ENCODE assay signal across 8 mouse cellular contexts in the genomic region with DNA sequence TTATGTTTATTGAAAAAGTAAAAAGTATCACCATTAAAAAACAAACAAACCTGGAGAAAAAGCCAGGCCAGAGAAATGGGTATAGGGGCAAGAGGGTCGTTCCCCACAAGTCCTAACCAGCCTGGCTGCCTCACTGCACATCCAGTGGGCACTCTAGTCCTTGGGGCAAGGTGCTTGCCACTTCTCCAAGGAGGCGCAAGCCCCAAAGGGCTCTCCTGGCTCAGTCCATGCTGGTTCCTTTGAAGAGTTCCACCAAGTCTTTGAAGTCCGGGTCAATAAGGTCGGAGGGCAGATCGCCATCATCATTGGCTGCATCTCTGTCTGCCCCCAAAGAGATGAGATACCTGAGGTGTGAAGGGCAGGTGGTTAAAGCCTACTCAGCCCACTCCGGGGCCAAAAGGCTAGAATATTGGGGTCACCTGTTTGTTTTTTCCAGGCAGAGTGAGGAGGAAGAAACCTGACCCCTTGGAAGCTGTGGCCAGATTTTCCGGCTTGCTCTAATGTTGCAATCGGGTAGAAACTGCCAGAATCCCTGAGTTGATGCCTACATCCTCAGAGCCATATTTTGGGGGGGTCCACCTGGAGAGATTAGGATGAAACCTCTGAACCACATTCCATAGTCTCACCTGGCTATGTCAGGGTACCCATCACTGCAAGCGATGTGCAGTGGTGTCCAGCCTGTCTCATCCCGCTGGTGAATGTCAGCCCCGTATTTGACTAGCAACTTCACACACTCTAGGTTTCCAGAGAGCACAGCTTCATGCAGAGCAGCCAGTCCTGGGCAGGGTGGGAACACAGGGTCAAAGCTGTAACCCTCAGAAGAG. TPM values are rescaled to one million over a fixed set of nuclear protein-coding genes. Genes with fewer than 3 reads are reported as not detected.
DNase-seq lines count a peak whose midpoint lies in the region; ATAC-seq and TF ChIP-seq lines count a peak whose summit lies in the region.

No protein-coding gene starts in this region.

- ATAC-seq in erythroblast, adult 5-6 weeks (replicated peaks; ENCODE audit: low FRiP score, poor library complexity, severe bottlenecking), result no peak
- ATAC-seq in limb, embryonic 12.5 days (ENCODE audit: insufficient number of reproducible peaks, insufficient read depth, low FRiP score, low TSS enrichment, low read depth), result no peak
- no peak for ATAC-seq in stomach, embryonic 15.5 days (ENCODE audit: insufficient read depth, low FRiP score, low read depth)

- no peak for TF ChIP-seq CTCF in testis, adult 2 months (IDR thresholded peaks at IDR 0.05; ENCODE audit: control insufficient read depth, insufficient read depth, insufficient replicate concordance, low read depth, low read length)

- H3K9ac ChIP-seq in limb, embryonic 12.5 days (replicated peaks), result peak overlapping the region; percentile 97
- H3K9ac ChIP-seq in stomach, embryonic 15.5 days, result peak overlapping the region; percentile 64

- H3K36me3 ChIP-seq in erythroblast, embryonic 14.5 days (ENCODE audit: control insufficient read depth), result no peaks in the 10 kb centered on the region
- H3K36me3 ChIP-seq in testis, adult 2 months (ENCODE audit: control insufficient read depth, insufficient read depth, low read length), result no peaks in the 10 kb centered on the region
- peaks cover 19% of the 10 kb centered on the region for H3K36me3 ChIP-seq in limb, embryonic 12.5 days
- peaks cover 5% of the 10 kb centered on the region; the same call in 1 of the 2 replicates for H3K36me3 ChIP-seq in stomach, embryonic 15.5 days

- no peaks in the 10 kb centered on the region for H3K27me3 ChIP-seq in erythroblast, embryonic 14.5 days (ENCODE audit: control insufficient read depth)
- no peaks in the 10 kb centered on the region for H3K27me3 ChIP-seq in testis, adult 2 months (ENCODE audit: control insufficient read depth, insufficient read depth, low read length)
- H3K27me3 ChIP-seq in limb, embryonic 12.5 days, result no peaks in the 10 kb centered on the region
- no peaks in the 10 kb centered on the region for H3K27me3 ChIP-seq in stomach, embryonic 15.5 days (replicated peaks)

- DNase-seq in testis, postnatal 14 days (ENCODE audit: low spot score), result no peak
- DNase-seq in adrenal gland, postnatal 10 days, result no peak
- no peak for DNase-seq in adrenal gland, postnatal 4 days (ENCODE audit: low spot score in 2 of 2)

- no peak for TF ChIP-seq POLR2A in testis, adult 2 months (IDR thresholded peaks at IDR 0.05; ENCODE audit: control insufficient read depth, low read depth, low read length)

- peaks cover 35% of the 10 kb centered on the region for H3K4me1 ChIP-seq in erythroblast, embryonic 14.5 days (ENCODE audit: control insufficient read depth)
- H3K4me1 ChIP-seq in testis, adult 2 months (ENCODE audit: control insufficient read depth, insufficient read depth, low read length), result peaks cover 14% of the 10 kb centered on the region
- H3K4me1 ChIP-seq in limb, embryonic 12.5 days (replicated peaks), result peaks cover 23% of the 10 kb centered on the region
- peaks cover 28% of the 10 kb centered on the region for H3K4me1 ChIP-seq in stomach, embryonic 15.5 days

- 63% methylated on average over 11 of the region's 11 CpGs for WGBS in limb, embryonic 12.5 days
- WGBS in stomach, embryonic 15.5 days, result 60% methylated on average over 11 of the region's 11 CpGs

- H3K9me3 ChIP-seq in erythroblast, embryonic 14.5 days (ENCODE audit: control insufficient read depth, low read length), result no peaks in the 10 kb centered on the region
- no peaks in the 10 kb centered on the region for H3K9me3 ChIP-seq in limb, embryonic 12.5 days
- no peaks in the 10 kb centered on the region for H3K9me3 ChIP-seq in stomach, embryonic 15.5 days

- H3K4me3 ChIP-seq in erythroblast, embryonic 14.5 days (replicated peaks), result peak overlapping the region; percentile 80
- peak overlapping the region; percentile 98 for H3K4me3 ChIP-seq in testis, adult 2 months (ENCODE audit: control insufficient read depth, low read depth, low read length)
- H3K4me3 ChIP-seq in limb, embryonic 12.5 days (replicated peaks), result peak overlapping the region; percentile 100
- H3K4me3 ChIP-seq in stomach, embryonic 15.5 days (replicated peaks), result peak overlapping the region; percentile 92

- peak overlapping the region; percentile 69 for H3K4me2 ChIP-seq in limb, embryonic 12.5 days
- peak overlapping the region; percentile 81 for H3K4me2 ChIP-seq in stomach, embryonic 15.5 days

- peak overlapping the region; percentile 77 for H3K27ac ChIP-seq in testis, adult 2 months (ENCODE audit: control insufficient read depth, insufficient read depth, low read depth, low read length)
- H3K27ac ChIP-seq in limb, embryonic 12.5 days, result peak overlapping the region; percentile 91; the same call in 1 of the 2 replicates
- peak overlapping the region; percentile 77 for H3K27ac ChIP-seq in stomach, embryonic 15.5 days

RNA-seq across cellular contexts. Expression of gene Mcrip1, which starts 0.7 kb away (rescaled TPM):
- polyA plus RNA-seq in erythroblast, embryonic 14.5 days (2012), result 4.1 and 5.7 TPM in 2 replicates
- 8.1 and 17.6 TPM in 2 replicates for total RNA-seq in erythroblast, adult 5-6 weeks (2015; ENCODE audit: low replicate concordance)
- total RNA-seq in erythroblast, adult 5-6 weeks (2017; ENCODE audit: low replicate concordance), result 3.2 and 9.6 TPM in 2 replicates
- 196 and 204 TPM in 2 replicates for polyA plus RNA-seq in testis, adult 2 months (2012; rRNA removed)
- polyA plus RNA-seq in limb, embryonic 12.5 days (2016; fragmentation: Nextera tagmentation; extraction: Ambion mirVana), result 221 and 229 TPM in 2 replicates
- polyA plus RNA-seq in stomach, embryonic 15.5 days (2015; fragmentation: Nextera tagmentation; extraction: Ambion mirVana), result 167 TPM in 2 replicates
- 10 to 100 TPM; 60.0 to 62.2 TPM for total RNA-seq in adrenal gland, postnatal 10 days (2021)
- 10 to 100 TPM; 80.6 to 84.2 TPM for total RNA-seq in adrenal gland, postnatal 4 days (2021)

RNA-seq across cellular contexts. Expression of gene Ppp1r27, which starts 0.7 kb away (rescaled TPM):
- polyA plus RNA-seq in erythroblast, embryonic 14.5 days (2012), result 0.05 TPM in 1 of 2 replicates, not detected in the other
- total RNA-seq in erythroblast, adult 5-6 weeks (2015; ENCODE audit: low replicate concordance), result not detected in 2 replicates
- not detected in 2 replicates for total RNA-seq in erythroblast, adult 5-6 weeks (2017; ENCODE audit: low replicate concordance)
- polyA plus RNA-seq in testis, adult 2 months (2012; rRNA removed), result 31.2 and 31.6 TPM in 2 replicates
- not detected in 2 replicates for polyA plus RNA-seq in limb, embryonic 12.5 days (2016; fragmentation: Nextera tagmentation; extraction: Ambion mirVana)
- 0.59 TPM in 1 of 2 replicates, not detected in the other for polyA plus RNA-seq in stomach, embryonic 15.5 days (2015; fragmentation: Nextera tagmentation; extraction: Ambion mirVana)
- total RNA-seq in adrenal gland, postnatal 10 days (2021), result 10 to 100 TPM in 1 of 2 experiments, 1 to 10 TPM in 1; 7.1 to 21.8 TPM
- 1 to 10 TPM; 1.3 to 5.6 TPM for total RNA-seq in adrenal gland, postnatal 4 days (2021)

RNA-seq across cellular contexts. Expression of gene Gcgr, which starts 19.7 kb away (rescaled TPM):
- polyA plus RNA-seq in erythroblast, embryonic 14.5 days (2012), result 0.03 TPM in 1 of 2 replicates, not detected in the other
- total RNA-seq in erythroblast, adult 5-6 weeks (2015; ENCODE audit: low replicate concordance), result not detected in 2 replicates
- total RNA-seq in erythroblast, adult 5-6 weeks (2017; ENCODE audit: low replicate concordance), result not detected in 2 replicates
- polyA plus RNA-seq in testis, adult 2 months (2012; rRNA removed), result 0.07 and 0.18 TPM in 2 replicates
- 3.8 and 4.0 TPM in 2 replicates for polyA plus RNA-seq in limb, embryonic 12.5 days (2016; fragmentation: Nextera tagmentation; extraction: Ambion mirVana)
- 1.7 and 2.4 TPM in 2 replicates for polyA plus RNA-seq in stomach, embryonic 15.5 days (2015; fragmentation: Nextera tagmentation; extraction: Ambion mirVana)
- total RNA-seq in adrenal gland, postnatal 10 days (2021), result 10 to 100 TPM in 1 of 2 experiments, 1 to 10 TPM in 1; 9.6 to 15.7 TPM
- 1 to 10 TPM; 2.5 to 9.8 TPM for total RNA-seq in adrenal gland, postnatal 4 days (2021)

RNA-seq across cellular contexts. Expression of gene P4hb, which starts 22.9 kb away (rescaled TPM):
- 23.2 and 24.6 TPM in 2 replicates for polyA plus RNA-seq in erythroblast, embryonic 14.5 days (2012)
- total RNA-seq in erythroblast, adult 5-6 weeks (2015; ENCODE audit: low replicate concordance), result 108 and 148 TPM in 2 replicates
- total RNA-seq in erythroblast, adult 5-6 weeks (2017; ENCODE audit: low replicate concordance), result 136 and 145 TPM in 2 replicates
- polyA plus RNA-seq in testis, adult 2 months (2012; rRNA removed), result 46.7 and 55.1 TPM in 2 replicates
- polyA plus RNA-seq in limb, embryonic 12.5 days (2016; fragmentation: Nextera tagmentation; extraction: Ambion mirVana), result 620 and 631 TPM in 2 replicates
- polyA plus RNA-seq in stomach, embryonic 15.5 days (2015; fragmentation: Nextera tagmentation; extraction: Ambion mirVana), result 954 and 1,026 TPM in 2 replicates
- 100 to 1,000 TPM; 424 to 571 TPM for total RNA-seq in adrenal gland, postnatal 10 days (2021)
- total RNA-seq in adrenal gland, postnatal 4 days (2021), result 100 to 1,000 TPM; 531 to 539 TPM

RNA-seq across cellular contexts. Expression of gene Arhgdia, which starts 31.2 kb away (rescaled TPM):
- polyA plus RNA-seq in erythroblast, embryonic 14.5 days (2012), result 52.3 and 59.5 TPM in 2 replicates
- 101 and 127 TPM in 2 replicates for total RNA-seq in erythroblast, adult 5-6 weeks (2015; ENCODE audit: low replicate concordance)
- 35.7 and 38.1 TPM in 2 replicates for total RNA-seq in erythroblast, adult 5-6 weeks (2017; ENCODE audit: low replicate concordance)
- polyA plus RNA-seq in testis, adult 2 months (2012; rRNA removed), result 94.7 and 101 TPM in 2 replicates
- 484 and 518 TPM in 2 replicates for polyA plus RNA-seq in limb, embryonic 12.5 days (2016; fragmentation: Nextera tagmentation; extraction: Ambion mirVana)
- polyA plus RNA-seq in stomach, embryonic 15.5 days (2015; fragmentation: Nextera tagmentation; extraction: Ambion mirVana), result 537 and 556 TPM in 2 replicates
- total RNA-seq in adrenal gland, postnatal 10 days (2021), result 100 to 1,000 TPM; 281 to 286 TPM
- 100 to 1,000 TPM; 321 to 354 TPM for total RNA-seq in adrenal gland, postnatal 4 days (2021)

Comparison
In these comparisons a context has a peak if more than half of its experiments do, and no peak if none do; other contexts are left out.
1. RNA of gene Mcrip1, which starts 0.7 kb away (polyA plus RNA-seq): 221 to 229 TPM in limb, embryonic 12.5 days, 196 to 204 TPM in testis, adult 2 months and 167 TPM in stomach, embryonic 15.5 days; 4.1 to 5.7 TPM in erythroblast, embryonic 14.5 days; every median in the first group is over 10 times any median in the second.
2. RNA of gene Ppp1r27, which starts 0.7 kb away (polyA plus RNA-seq): 31.2 to 31.6 TPM in testis, adult 2 months; not detected in limb, embryonic 12.5 days, 0.59 TPM in stomach, embryonic 15.5 days and 0.05 TPM in erythroblast, embryonic 14.5 days; every median in the first group is over 10 times any median in the second.
3. Peak in every context shown above with its lines, with median percentiles within 50 percentile points of each other: H3K4me3 ChIP-seq and H3K27ac ChIP-seq.